Mouse (Mus musculus) olfactory bulb, adult 2 months (tissue): ENCODE data around the gene Lrrc3b.

Source experiments
- CTCF ChIP-seq: fragments of 200-500 bp; IDR thresholded peaks from 2 replicates; pipeline ENCODE4 v1.5.1; 2012; ENCODE audit warnings: low read depth, mild to moderate bottlenecking, low read length, moderate library complexity; ENCODE audit not compliant: insufficient read depth
- POLR2A ChIP-seq: fragments of 200-500 bp; IDR thresholded peaks from 2 replicates; pipeline ENCODE4 v1.6.1; 2012; ENCODE audit warnings: mild to moderate bottlenecking, low read depth, low read length, moderate library complexity; ENCODE audit not compliant: insufficient read depth

DNA sequence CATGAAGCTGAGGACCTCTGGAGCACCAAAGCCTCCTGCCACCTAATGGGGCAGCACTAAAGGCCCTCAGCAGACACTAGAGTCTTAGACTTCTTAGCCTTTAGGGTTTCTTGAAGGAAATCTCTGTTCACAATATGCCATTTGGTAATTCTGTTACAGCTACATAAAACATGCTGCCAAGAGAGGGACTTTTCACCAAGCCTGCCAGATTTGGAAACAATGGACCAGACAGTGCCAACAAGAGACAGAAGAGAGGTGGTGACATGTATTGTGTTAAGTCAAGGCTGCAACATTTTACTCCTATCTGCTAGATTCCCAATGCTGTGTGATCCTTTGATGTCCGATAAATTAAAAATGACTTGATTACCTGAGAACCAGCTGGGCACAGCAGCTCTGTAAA is 62.0 kb downstream of the Lrrc3b start:
- TF ChIP-seq CTCF = no peak
- no peak for TF ChIP-seq POLR2A
